Mouse (Mus musculus) splenic B cell, adult 2 months (primary cell): ENCODE data around the gene Rbl2.

Experiments
- DNase-seq: peaks from one replicate; pipeline ENCODE4 v3.0.0-alpha.2; 2011; ENCODE audit warnings: low read depth, low spot score
- H3K27me3 ChIP-seq: 2 replicates; pipeline ENCODE4 v1.6.1; 2012; ENCODE audit warnings: mild to moderate bottlenecking, low read length, moderate library complexity, mixed read lengths; ENCODE audit not compliant: control insufficient read depth, poor library complexity, insufficient read depth, severe bottlenecking
- H3K36me3 ChIP-seq: 2 replicates; pipeline ENCODE4 v1.6.1; 2012; ENCODE audit warnings: mild to moderate bottlenecking, low read length, moderate library complexity, mixed read lengths; ENCODE audit not compliant: control insufficient read depth, poor library complexity, insufficient read depth, severe bottlenecking

Rbl2 gene

DNA sequence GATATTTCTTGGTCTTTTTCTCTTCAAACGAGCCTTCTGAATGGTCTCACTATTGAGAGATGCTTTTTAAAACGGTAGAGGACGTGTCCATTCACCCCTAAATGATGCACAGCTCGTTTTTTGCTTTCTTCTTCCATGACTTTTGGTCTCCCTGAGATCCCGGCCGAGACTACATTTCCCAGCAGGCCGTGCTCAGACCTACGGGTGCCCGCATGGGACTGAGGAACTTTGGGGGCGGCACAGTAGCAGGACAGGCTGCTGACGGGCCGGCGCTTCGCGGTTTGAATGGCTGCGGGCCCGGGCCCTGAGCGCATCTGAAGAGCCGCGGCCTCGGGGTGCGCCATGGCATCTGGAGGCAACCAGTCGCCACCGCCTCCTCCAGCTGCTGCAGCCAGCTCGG lies at the start of gene Rbl2:
Gene Rbl2 (plus strand): TSS at position 224 of the 400 bp plus-strand sequence.
- H3K27me3 ChIP-seq = no peaks in the 10 kb centered on the region
- no peaks in the 10 kb centered on the region; the same call in 1 of the 2 replicates for H3K36me3 ChIP-seq
- DNase-seq = peak; percentile 92

DNA sequence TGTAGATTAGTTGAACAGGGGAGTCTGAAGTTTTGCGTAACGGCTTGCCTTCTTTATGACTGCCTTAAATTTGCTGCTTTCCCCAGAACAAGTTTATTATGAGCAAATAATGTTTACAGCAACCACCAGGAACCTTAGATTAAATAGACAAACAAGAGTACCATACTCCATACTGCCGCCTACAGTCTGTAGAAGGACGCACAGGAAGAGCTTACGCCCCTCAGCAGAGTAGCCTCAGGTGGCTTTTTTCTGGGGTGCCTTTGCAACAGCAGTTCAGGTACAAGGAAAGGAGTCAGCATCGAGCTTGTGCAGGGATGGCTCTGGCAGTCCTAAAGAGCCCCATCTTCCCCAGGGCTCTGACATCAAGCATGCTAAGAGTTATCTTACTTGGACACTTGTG lies 35.4 kb upstream of the Rbl2 start:
- no peaks in the 10 kb centered on the region for H3K27me3 ChIP-seq
- H3K36me3 ChIP-seq = peaks cover 24% of the 10 kb centered on the region
- peak; percentile 15 for DNase-seq

DNA sequence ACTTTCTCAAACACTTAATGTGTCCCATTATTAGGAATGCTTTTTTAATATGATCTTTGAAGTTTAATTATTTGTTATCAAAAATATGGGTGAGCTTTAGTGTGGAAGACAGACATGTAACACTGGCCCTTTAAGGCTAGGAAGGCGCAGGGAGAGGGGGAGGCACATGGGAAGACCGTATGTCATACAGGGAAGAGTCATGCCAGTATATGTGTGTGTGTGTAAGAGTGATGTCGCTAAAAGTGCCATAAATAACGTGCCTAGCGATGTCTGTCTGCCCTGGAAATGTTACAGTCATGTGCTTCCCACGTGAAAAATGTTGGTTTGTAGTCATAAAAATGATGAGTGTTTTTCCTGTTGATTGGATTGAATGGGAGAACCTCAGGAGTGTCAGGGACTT lies 33.0 kb upstream of the Rbl2 start:
- Histone ChIP-seq H3K27me3 (no peaks in the 10 kb centered on the region), H3K36me3 (peaks cover 23% of the 10 kb centered on the region)
- no peak for DNase-seq

DNA sequence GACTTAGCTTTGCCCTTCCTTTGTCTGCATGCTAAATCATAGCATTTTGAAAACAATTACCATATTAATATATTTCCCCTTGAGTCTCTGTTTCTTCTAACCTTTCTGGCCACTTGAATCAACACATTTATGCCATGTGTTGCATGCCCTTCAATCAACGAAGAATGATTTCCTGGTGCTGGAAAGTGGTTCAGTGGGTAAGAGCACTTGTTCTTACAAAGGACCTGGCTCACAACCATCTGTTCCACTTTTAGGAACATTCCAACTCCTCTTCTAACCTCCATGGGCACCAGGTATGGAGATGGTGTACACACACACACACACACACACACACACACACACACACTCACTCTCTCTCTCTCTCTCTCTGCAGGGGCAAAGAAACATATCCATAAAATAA lies 31.2 kb upstream of the Rbl2 start:
- no peaks in the 10 kb centered on the region for H3K27me3 ChIP-seq

DNA sequence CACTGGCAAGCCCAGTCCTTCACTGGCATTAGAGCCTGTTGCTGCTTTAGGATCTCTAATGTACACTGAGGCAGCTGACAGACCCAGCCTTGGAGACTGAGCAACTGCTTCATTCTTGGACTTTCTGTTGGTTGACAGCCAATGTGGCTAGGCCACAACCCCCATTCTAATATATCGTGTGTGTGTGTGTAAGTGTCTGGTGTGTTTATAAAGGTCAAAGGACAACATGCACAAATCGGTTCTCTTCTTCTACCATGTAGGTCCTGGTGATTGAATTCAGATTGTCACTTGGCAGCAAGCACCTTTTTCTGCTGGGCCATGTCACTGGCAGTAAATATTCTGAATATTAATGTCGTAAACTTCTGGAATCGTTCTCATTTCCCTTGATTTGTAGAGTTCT lies 23.5 kb upstream of the Rbl2 start:
- H3K36me3 ChIP-seq = peaks cover 13% of the 10 kb centered on the region; the same call in 1 of the 2 replicates
- no peaks in the 10 kb centered on the region for H3K27me3 ChIP-seq
- DNase-seq = no peak

More for the DNA sequence above, 31.2 kb upstream of the Rbl2 start:
- no peak for DNase-seq
- peaks cover 19% of the 10 kb centered on the region for H3K36me3 ChIP-seq

DNA sequence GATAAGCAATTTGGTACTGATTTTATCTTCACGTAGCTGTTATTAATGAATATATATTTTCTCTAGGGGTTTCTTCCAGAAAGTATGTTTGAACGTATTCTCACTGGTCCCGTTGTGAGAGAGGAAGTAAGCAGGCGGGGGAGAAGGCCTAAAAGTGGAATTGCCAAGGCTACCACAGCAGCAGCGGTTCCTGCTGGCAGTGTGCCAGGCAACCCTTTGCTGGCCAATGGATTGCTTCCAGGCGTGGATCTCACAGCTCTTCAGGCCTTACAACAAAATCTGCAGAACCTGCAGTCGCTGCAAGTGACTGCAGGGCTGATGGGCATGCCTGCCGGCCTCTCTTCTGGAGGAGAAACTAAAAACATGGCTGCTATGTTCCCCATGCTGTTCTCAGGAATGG lies 18.8 kb upstream of the Rbl2 start:
- Histone ChIP-seq H3K36me3 (peaks cover 6% of the 10 kb centered on the region), H3K27me3 (no peaks in the 10 kb centered on the region)
- peak; percentile 17 for DNase-seq

DNA sequence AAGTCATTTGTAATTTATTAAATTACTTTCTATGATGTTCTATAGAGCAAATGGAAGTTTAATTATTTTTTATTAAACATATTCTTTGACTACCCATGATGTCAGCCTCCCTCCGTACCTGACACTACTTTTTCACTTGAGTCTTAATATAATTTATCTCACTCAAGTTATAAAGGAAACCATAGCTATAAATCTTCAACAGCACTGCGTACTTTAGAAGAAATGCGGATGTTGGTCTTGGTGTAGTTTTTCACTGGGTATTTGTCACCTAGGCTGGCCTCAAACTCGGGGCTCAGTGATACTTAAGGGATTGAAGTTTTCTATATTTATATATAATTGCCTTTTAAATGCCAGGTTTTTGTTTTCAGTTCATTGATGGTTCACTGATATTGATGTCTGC lies 15.4 kb upstream of the Rbl2 start:
- no peaks in the 10 kb centered on the region for H3K27me3 ChIP-seq

DNA sequence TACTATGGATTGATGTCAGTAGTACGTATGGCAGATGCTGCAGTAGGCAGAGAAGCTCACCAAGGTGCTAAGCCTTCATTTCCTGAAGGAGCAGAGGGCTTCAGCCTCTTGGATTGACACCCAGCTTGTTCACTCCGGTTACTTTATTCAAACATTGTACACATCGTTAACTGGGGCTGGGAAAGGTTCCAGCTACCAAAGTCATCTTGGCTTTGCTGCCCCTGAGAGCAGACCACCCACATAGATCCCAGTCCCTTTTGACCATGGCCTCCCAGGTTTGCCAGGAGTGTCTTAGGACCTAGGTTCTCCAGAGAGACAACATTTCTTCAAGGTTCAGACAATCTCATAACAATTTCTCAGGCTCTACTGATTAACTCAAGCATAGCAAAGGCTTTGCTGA lies 13.0 kb upstream of the Rbl2 start:
- no peak for DNase-seq
- H3K27me3 ChIP-seq = no peaks in the 10 kb centered on the region
- H3K36me3 ChIP-seq = peaks cover 2% of the 10 kb centered on the region; the same call in 1 of the 2 replicates

More for the DNA sequence above, 15.4 kb upstream of the Rbl2 start:
- DNase-seq = no peak
- peaks cover 2% of the 10 kb centered on the region for H3K36me3 ChIP-seq

DNA sequence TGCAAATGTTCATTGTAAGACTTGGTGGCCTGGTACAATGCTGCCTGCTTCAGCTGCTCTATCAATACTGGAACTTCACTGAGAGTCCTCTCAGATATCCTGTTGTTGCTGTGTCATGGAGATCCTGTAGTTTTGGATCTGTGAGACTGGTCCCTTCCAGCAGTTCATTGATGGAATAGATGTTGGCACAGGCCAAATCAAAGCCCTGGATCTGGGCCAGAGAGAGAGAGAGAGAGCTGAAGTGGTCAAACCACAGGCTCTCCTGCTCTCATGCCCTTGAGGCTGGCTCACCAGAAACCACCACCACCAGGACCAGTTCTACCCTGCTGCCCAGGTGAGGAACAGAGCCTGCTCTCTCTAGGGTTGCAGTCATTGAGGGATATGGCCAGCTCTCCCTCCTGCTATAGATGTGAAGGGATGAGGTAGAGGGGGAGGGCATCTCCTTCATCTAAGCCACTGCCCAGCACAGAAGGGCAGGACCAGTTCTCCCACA lies 10.7 kb upstream of the Rbl2 start:
- DNase-seq = no peak
- Histone ChIP-seq H3K36me3 (no peaks in the 10 kb centered on the region), H3K27me3 (no peaks in the 10 kb centered on the region)

DNA sequence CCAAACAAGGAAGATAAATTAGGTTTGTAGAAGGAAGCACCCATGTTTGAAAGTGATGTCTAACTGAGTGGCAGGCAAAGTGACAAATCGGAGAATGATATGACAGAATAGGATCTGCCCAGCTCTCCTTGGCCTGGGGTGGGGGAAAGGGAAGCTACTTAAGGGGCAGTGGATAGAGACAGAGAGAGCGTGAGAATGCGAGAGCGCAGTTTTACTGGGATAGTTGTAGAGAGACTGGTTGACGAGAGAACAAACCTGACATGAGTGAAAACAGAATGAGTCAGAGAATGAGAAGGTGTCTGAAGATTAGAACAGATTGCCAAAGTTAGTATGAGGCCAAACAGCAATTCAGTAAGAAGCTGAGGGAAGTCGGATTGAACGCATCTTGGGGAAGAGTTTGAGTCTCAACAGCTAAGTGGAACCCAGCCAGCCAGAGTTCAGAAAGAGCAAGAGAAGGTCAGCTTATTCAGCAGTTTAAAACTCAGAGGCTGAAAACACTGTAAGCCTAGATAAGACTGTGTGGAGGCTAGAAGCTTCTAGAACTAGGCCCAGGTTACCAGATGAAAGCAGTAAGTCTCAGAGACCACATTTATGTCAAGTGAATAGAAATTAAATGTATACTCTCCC lies 9.9 kb upstream of the Rbl2 start:
- H3K36me3 ChIP-seq = no peaks in the 10 kb centered on the region
- DNase-seq = no peak
- H3K27me3 ChIP-seq = no peaks in the 10 kb centered on the region

DNA sequence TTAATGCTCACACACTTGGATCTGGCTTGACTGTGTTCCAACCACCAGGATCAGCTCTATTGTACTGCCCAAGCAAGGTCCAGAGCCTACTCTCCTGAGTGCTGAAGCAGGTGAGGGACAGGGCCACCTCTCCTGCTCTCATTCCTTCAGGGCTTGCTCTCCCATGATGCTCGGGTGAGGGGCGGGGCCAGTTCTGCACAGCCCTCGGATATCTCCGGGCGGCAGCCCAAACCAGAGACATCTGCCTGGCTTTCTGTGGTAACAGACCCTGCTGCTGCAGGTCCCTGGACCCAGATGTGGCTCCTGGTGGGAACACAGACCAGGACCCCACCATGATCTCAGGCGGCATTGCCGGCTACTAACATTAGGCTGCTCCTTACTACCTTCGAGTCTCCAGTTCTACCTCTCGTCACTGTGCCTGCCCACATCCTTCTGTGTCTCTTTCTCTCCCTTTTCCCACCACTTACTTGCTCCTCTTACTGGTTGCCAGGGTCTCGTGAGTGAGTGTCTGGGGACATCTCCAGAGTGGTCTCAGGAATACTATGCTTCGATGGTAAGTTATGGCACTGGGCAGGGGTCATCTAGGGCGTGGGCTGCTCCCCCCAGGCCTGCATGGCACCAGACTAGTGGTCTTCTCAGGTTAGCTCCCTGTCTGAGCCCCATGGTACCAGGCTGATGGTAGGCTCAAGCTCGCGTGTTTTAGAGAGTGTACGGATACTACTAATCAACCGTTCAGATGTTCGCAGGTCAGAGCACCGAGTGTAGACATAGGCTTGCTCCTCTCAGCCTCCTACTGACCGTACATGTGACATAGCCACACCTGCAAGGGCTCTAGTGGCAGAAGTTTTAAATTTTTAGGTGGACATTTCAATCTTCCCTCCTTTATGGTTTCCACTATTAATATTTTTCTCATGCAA lies 9.0 kb upstream of the Rbl2 start:
- DNase-seq = no peak
- H3K27me3 ChIP-seq = no peaks in the 10 kb centered on the region
- H3K36me3 ChIP-seq = no peaks in the 10 kb centered on the region

DNA sequence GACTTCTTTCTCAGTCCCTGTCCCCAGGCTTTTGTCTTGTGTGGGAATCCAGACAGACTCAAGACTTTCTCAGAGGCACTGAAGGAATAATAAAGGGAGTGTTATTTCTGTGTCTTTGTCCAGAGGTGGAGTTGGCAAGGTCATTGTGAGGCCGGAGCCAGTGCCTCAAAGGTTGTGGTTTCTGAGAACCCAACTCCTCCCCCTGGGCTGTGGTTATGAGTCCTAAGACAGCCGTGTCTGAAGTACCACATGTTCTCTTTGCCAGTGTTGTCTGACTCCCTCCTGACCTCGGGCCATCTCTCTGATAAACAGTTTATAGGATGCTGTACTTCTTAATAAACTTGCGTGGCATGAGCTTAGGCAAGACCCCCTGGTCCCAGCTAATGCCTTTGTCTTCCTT lies 4.7 kb upstream of the Rbl2 start:
- DNase-seq = no peak
- H3K36me3 ChIP-seq = no peaks in the 10 kb centered on the region
- H3K27me3 ChIP-seq = no peaks in the 10 kb centered on the region

DNA sequence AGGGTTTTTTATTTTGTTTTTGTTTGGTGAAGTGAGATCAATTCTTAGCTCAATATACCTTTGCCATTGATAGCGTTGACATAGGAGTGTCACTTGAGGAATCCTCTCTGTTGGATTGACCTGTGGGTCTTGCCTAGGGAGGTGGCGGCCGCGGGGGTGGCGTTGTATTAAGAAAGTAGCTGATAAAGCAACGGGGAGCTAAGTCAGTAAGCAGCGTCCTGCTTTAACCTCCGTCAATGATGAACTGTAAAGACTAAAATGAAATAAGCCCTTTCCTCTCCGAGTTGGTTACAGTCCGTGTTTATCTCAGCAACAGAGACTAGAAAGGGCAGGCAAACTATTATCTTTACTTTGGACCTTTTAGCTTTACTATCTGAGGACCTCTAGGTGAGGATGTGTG lies 450 bp upstream of the Rbl2 start:
- DNase-seq = no peak
- H3K36me3 ChIP-seq = no peaks in the 10 kb centered on the region; the same call in 1 of the 2 replicates
- no peaks in the 10 kb centered on the region for H3K27me3 ChIP-seq

DNA sequence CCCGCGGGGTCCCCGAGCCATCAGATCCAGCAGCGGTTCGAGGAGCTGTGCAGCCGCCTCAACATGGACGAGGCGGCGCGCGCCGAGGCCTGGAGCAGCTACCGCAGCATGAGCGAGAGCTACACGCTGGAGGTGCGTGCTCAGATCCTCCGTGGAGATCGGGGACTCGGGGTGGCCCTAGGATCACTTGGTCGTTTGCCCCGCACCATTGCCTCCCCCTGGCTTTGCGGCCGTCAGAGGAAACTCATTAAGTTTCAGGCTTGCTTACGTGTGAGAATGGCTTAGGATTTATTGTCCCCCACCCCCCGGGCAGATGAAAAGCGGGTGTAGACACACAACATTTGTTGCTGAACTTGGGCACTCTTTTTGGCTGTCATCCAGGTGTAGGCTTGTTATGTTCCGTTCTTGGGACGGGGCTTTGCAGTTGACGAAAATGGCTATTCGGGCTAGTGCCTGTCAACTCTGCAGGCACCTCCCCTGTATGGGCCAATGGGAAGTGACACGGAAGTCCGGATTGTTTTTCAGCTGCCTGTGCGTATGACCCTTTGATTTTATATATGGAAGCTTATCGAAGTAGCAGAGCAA lies 510 bp downstream of the Rbl2 start:
- Histone ChIP-seq H3K27me3 (no peaks in the 10 kb centered on the region), H3K36me3 (peaks cover 2% of the 10 kb centered on the region; the same call in 1 of the 2 replicates)
- DNase-seq = peak; percentile 88
